Mouse (Mus musculus) intestine, embryonic 14.5 days (tissue): ENCODE results near the gene Ascc2. TPM values are rescaled to one million over a fixed set of nuclear protein-coding genes. Genes with fewer than 3 reads are reported as not detected.
"Not testable (repeated sequence)": the region's sequence is repeated elsewhere in the genome, so short reads cannot be mapped to it uniquely, and the experiment has no call there.

Experiments used
- ATAC-seq: fragments of 200-750 bp; cut with Nextera tagmentation; replicated peaks from 2 replicates; pipeline ENCODE4 v1.8.0; 2017; ENCODE audit warnings: low read depth, moderate number of reproducible peaks, moderate TSS enrichment, moderate library complexity; ENCODE audit not compliant: low FRiP score, low TSS enrichment
- DNase-seq: peaks from one replicate; pipeline ENCODE4 v3.0.0-alpha.2; 2018; ENCODE audit warnings: low spot score
- H3K27ac ChIP-seq: fragments of 300-500 bp; sonication (generic); 2 replicates; pipeline ENCODE4 v1.5.1; 2014; ENCODE audit warnings: low read depth, mild to moderate bottlenecking, control low read depth
- H3K27me3 ChIP-seq: fragments of 300-500 bp; sonication (generic); replicated peaks from 2 replicates; pipeline ENCODE4 v1.6.1; 2014; ENCODE audit warnings: low read length, control low read depth; ENCODE audit not compliant: control insufficient read depth, insufficient read depth
- H3K36me3 ChIP-seq: fragments of 300-500 bp; sonication (generic); 2 replicates; pipeline ENCODE4 v1.6.1; 2014; ENCODE audit warnings: low read length, control low read depth; ENCODE audit not compliant: control insufficient read depth, insufficient read depth
- H3K4me1 ChIP-seq: fragments of 300-500 bp; sonication (generic); replicated peaks from 2 replicates; pipeline ENCODE4 v1.6.1; 2014; ENCODE audit warnings: low read length, control low read depth, mixed read lengths; ENCODE audit not compliant: control insufficient read depth, insufficient read depth
- H3K4me2 ChIP-seq: fragments of 300-500 bp; sonication (generic); 2 replicates; pipeline ENCODE4 v1.6.1; 2014; ENCODE audit warnings: low read length
- H3K4me3 ChIP-seq: fragments of 300-500 bp; sonication (generic); 2 replicates; pipeline ENCODE4 v1.5.1; 2014; ENCODE audit warnings: low read depth, low read length, control low read depth, mixed read lengths
- H3K9ac ChIP-seq: fragments of 300-500 bp; sonication (generic); 2 replicates; pipeline ENCODE4 v1.6.1; 2014; ENCODE audit warnings: mild to moderate bottlenecking, low read length
- H3K9me3 ChIP-seq: fragments of 300-500 bp; sonication (generic); 2 replicates; pipeline ENCODE4 v1.6.1; 2016; ENCODE audit warnings: low read length, control low read depth; ENCODE audit not compliant: control insufficient read depth
- WGBS: fragments of 180-500 bp; shearing (Covaris S2); extraction: QIAGEN DNeasy Blood & Tissue Kit; methylation state at CpG from one replicate; pipeline ENCODE4 v1.1.7; 2014; 5-methylcytosine and 5-hydroxymethylcytosine counted together
- polyA plus RNA-seq: library from polyadenylated mRNA; unstranded; fragments of >200 nt; fragmentation: Nextera tagmentation; extraction: Ambion mirVana; gene quantifications from 2 replicates; pipeline ENCODE4 v1.2.1, GENCODE M21; 2014

Gene Ascc2
- polyA plus RNA-seq, 1 experiment from 2014 or later, result 36.6 TPM

- 30% methylated on average over 7 of the region's 7 CpGs for WGBS
- ATAC-seq (no peak; the same call in 1 of the 2 replicates), DNase-seq (no peak)
- H3K27me3 ChIP-seq, result no peaks in the 10 kb centered on the region
- H3K4me2 ChIP-seq, result no peak overlapping the region
- H3K27ac ChIP-seq, result no peak overlapping the region
- H3K4me3 ChIP-seq, result no peak overlapping the region
- peaks cover 18% of the 10 kb centered on the region for H3K36me3 ChIP-seq
- H3K9ac ChIP-seq, result no peak overlapping the region
- H3K9me3 ChIP-seq, result no peaks in the 10 kb centered on the region
- H3K4me1 ChIP-seq, result no peaks in the 10 kb centered on the region
Measured at GRCm38 (mm10) chr11:4697043-4697983, 59.8 kb downstream of the Ascc2 start.

GRCm38 (mm10) chr11:4700726-4701125 lies 63.2 kb downstream of the Ascc2 start:
- DNase-seq (no peak), ATAC-seq (no peak)
- no peak overlapping the region for H3K27ac ChIP-seq
- no peak overlapping the region for H3K9ac ChIP-seq
- no peaks in the 10 kb centered on the region for H3K27me3 ChIP-seq
- peaks cover 15% of the 10 kb centered on the region for H3K4me1 ChIP-seq
- H3K36me3 ChIP-seq, result peaks cover 21% of the 10 kb centered on the region
- H3K4me2 ChIP-seq, result no peak overlapping the region
- H3K4me3 ChIP-seq, result no peak overlapping the region
- 75% methylated on average over 8 of the region's 8 CpGs for WGBS
- no peaks in the 10 kb centered on the region for H3K9me3 ChIP-seq

- 4% methylated on average over 12 of the region's 12 CpGs for WGBS
- Histone ChIP-seq H3K9ac (peak overlapping the region; percentile 92), H3K4me2 (peak overlapping the region; percentile 88), H3K36me3 (peaks cover 21% of the 10 kb centered on the region), H3K27me3 (no peaks in the 10 kb centered on the region), H3K27ac (peak overlapping the region; percentile 74), H3K4me3 (peak overlapping the region; percentile 100), H3K9me3 (no peaks in the 10 kb centered on the region), H3K4me1 (peaks cover 15% of the 10 kb centered on the region)
- DNase-seq (no peak), ATAC-seq (peak; percentile 7; the same call in 1 of the 2 replicates)
Measured at GRCm38 (mm10) chr11:4703688-4704071, 66.1 kb downstream of the Ascc2 start.

- DNase-seq, result peak; percentile 93
- H3K27ac ChIP-seq, result peak within 1 kb of the TSS; percentile 74
- peaks cover 21% of the 10 kb centered on the region for H3K36me3 ChIP-seq
- peaks cover 15% of the 10 kb centered on the region for H3K4me1 ChIP-seq
- peak; percentile 88 for ATAC-seq
- peak within 1 kb of the TSS; percentile 92 for H3K9ac ChIP-seq
- peak within 1 kb of the TSS; percentile 100 for H3K4me3 ChIP-seq
- no peaks in the 10 kb centered on the region for H3K9me3 ChIP-seq
- under 1% methylated on average over 47 of the region's 47 CpGs for WGBS
- H3K27me3 ChIP-seq, result no peaks in the 10 kb centered on the region
- H3K4me2 ChIP-seq, result peak within 1 kb of the TSS; percentile 88
Measured at GRCm38 (mm10) chr11:4704072-4704964, 66.8 kb downstream of the Ascc2 start, which contains the start of the genes Uqcr10 and Zmat5. Uqcr10 (minus strand) TSS chr11:4704342. Zmat5 (plus strand) TSS chr11:4704678.

- Histone ChIP-seq H3K9ac (peak overlapping the region; percentile 43), H3K27ac (no peak overlapping the region), H3K4me3 (peak overlapping the region; percentile 100), H3K27me3 (no peaks in the 10 kb centered on the region), H3K4me1 (peaks cover 15% of the 10 kb centered on the region), H3K9me3 (no peaks in the 10 kb centered on the region), H3K4me2 (peak overlapping the region; percentile 88), H3K36me3 (peaks cover 21% of the 10 kb centered on the region)
- ATAC-seq (no peak), DNase-seq (no peak)
- 6% methylated on average over 4 of the region's 4 CpGs for WGBS
Measured at GRCm38 (mm10) chr11:4705178-4705577, 67.6 kb downstream of the Ascc2 start.

GRCm38 (mm10) chr11:4710188-4710587 lies 72.6 kb downstream of the Ascc2 start:
- H3K9me3 ChIP-seq, H3K27ac ChIP-seq, H3K9ac ChIP-seq, H3K4me1 ChIP-seq, ATAC-seq, H3K4me2 ChIP-seq, H3K27me3 ChIP-seq, DNase-seq, H3K36me3 ChIP-seq, H3K4me3 ChIP-seq: not testable (repeated sequence)
- 91% methylated on average over 4 of the region's 4 CpGs for WGBS

GRCm38 (mm10) chr11:4712822-4713221 lies 75.3 kb downstream of the Ascc2 start:
- Histone ChIP-seq H3K4me1 (no peaks in the 10 kb centered on the region), H3K9me3 (no peaks in the 10 kb centered on the region), H3K27ac (no peak overlapping the region), H3K36me3 (no peaks in the 10 kb centered on the region), H3K4me2 (no peak overlapping the region), H3K4me3 (no peak overlapping the region), H3K27me3 (no peaks in the 10 kb centered on the region), H3K9ac (no peak overlapping the region)
- ATAC-seq (no peak), DNase-seq (no peak)

- DNase-seq (no peak), ATAC-seq (no peak)
- H3K27me3 ChIP-seq, result no peaks in the 10 kb centered on the region
- no peaks in the 10 kb centered on the region for H3K36me3 ChIP-seq
- 84% methylated on average over 4 of the region's 4 CpGs for WGBS
- no peak overlapping the region for H3K4me3 ChIP-seq
- no peak overlapping the region for H3K27ac ChIP-seq
- no peak overlapping the region for H3K9ac ChIP-seq
- no peaks in the 10 kb centered on the region for H3K9me3 ChIP-seq
- H3K4me2 ChIP-seq, result no peak overlapping the region
- no peaks in the 10 kb centered on the region for H3K4me1 ChIP-seq
Measured at GRCm38 (mm10) chr11:4714727-4715126, 77.2 kb downstream of the Ascc2 start.
